Mouse (Mus musculus) midbrain, embryonic 16.5 days (tissue): Measurements from ENCODE around the gene Rab31. TPM values are rescaled to one million over a fixed set of nuclear protein-coding genes. Genes with fewer than 3 reads are reported as not detected.

Source experiments
- ATAC-seq: fragments of 200-750 bp; cut with Nextera tagmentation; 2 replicates; pipeline ENCODE4 v1.8.0; 2017; ENCODE audit warnings: moderate TSS enrichment
- H3K27ac ChIP-seq: fragments of 300-500 bp; sonication (generic); 2 replicates; pipeline ENCODE4 v1.5.1; 2014; ENCODE audit warnings: mild to moderate bottlenecking, low read length, mixed read lengths
- H3K27me3 ChIP-seq: fragments of 300-500 bp; sonication (generic); 2 replicates; pipeline ENCODE4 v1.6.1; 2014; ENCODE audit warnings: low read depth, low read length, mixed read lengths; ENCODE audit not compliant: control insufficient read depth, insufficient read depth
- H3K36me3 ChIP-seq: fragments of 300-500 bp; sonication (generic); 2 replicates; pipeline ENCODE4 v1.6.1; 2014; ENCODE audit warnings: mild to moderate bottlenecking, low read length, moderate library complexity, mixed read lengths; ENCODE audit not compliant: control insufficient read depth, insufficient read depth
- H3K4me1 ChIP-seq: fragments of 300-500 bp; sonication (generic); 2 replicates; pipeline ENCODE4 v1.6.1; 2014; ENCODE audit warnings: mild to moderate bottlenecking, low read length, mixed read lengths; ENCODE audit not compliant: control insufficient read depth, insufficient read depth
- H3K4me2 ChIP-seq: fragments of 300-500 bp; sonication (generic); 2 replicates; pipeline ENCODE4 v1.6.1; 2014; ENCODE audit warnings: mild to moderate bottlenecking, low read length, mixed read lengths
- H3K4me3 ChIP-seq: fragments of 300-500 bp; sonication (generic); 2 replicates; pipeline ENCODE4 v1.5.1; 2014; ENCODE audit warnings: low read depth, mild to moderate bottlenecking, low read length, moderate library complexity, mixed read lengths
- H3K9ac ChIP-seq: fragments of 300-500 bp; sonication (generic); 2 replicates; pipeline ENCODE4 v1.6.1; 2014; ENCODE audit warnings: low read depth, low read length, mixed read lengths
- H3K9me3 ChIP-seq: fragments of 300-500 bp; sonication (generic); replicated peaks from 2 replicates; pipeline ENCODE4 v1.6.1; 2014; ENCODE audit warnings: mild to moderate bottlenecking, low read length, mixed read lengths; ENCODE audit not compliant: control insufficient read depth, poor library complexity, severe bottlenecking
- WGBS: fragments of 180-500 bp; shearing (Covaris S2); extraction: QIAGEN DNeasy Blood & Tissue Kit; methylation state at CpG from one replicate; pipeline ENCODE4 v1.1.7; 2014; 5-methylcytosine and 5-hydroxymethylcytosine counted together
- polyA plus RNA-seq: library from polyadenylated mRNA; unstranded; fragments of >200 nt; fragmentation: Nextera tagmentation; extraction: Ambion mirVana; gene quantifications from 2 replicates; pipeline ENCODE4 v1.2.1, GENCODE M21; 2015

Rab31 gene
- 79.4 and 86.0 TPM in 2 replicates for polyA plus RNA-seq

DNA sequence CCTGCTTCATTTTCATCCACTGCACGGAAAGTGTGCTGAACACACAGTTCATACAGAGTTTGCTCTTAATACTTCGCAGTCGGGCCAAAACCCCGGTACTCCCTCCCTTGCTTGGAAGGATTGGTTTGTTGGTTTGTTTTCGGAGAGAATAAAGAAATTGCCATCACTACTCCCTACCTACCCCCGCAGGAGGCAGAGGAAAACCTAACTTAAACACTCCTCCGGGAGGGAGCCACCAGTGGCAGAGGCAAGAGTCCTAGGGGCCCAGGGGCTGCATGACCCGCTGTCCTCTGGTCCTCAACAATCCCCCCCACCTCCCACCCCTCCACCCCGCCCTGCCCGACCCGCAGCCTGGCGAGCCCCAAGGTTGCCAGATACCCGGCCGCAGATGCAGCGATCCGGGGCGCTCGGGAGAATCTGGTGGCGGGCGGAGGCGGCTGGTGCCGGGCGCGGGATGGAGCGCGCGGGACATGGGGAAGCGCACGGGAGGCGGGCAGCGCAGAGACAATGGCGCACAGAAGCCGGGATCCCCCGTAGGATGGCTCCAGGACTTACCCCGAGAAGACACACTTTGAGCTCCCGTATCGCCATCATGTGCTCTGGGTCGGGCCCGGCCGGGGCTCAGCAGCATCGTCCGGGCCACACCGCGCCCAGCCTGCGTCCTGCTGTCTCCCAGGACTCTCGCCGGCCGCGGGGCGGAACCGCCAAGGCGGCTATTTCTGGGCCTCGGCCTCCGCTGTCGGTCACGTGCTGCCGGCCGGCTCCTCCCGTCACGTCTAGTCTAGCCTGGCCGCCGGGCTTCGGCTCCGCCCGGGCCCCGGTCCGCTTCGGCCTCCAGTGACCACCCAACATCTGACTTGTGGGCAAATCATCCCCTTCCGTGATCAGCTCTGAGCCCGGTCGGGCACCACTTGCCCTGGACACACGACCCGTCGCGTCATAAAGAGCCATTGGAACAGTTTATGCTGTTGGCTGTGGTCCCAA, at the start of gene Rab31:
Gene Rab31 (minus strand): TSS at position 802 of the 984 bp plus-strand sequence.
- Histone ChIP-seq H3K4me3 (peak within 1 kb of the TSS; percentile 79), H3K4me1 (peaks cover 39% of the 10 kb centered on the region), H3K9ac (peak within 1 kb of the TSS; percentile 93), H3K4me2 (peak within 1 kb of the TSS; percentile 68), H3K27me3 (no peaks in the 10 kb centered on the region; the same call in 1 of the 2 replicates), H3K9me3 (no peaks in the 10 kb centered on the region), H3K27ac (peak within 1 kb of the TSS; percentile 76), H3K36me3 (no peaks in the 10 kb centered on the region)
- ATAC-seq, result peak; percentile 80
- under 1% methylated on average over 74 of the region's 75 CpGs for WGBS

- Histone ChIP-seq H3K27ac (no peak overlapping the region), H3K4me1 (no peaks in the 10 kb centered on the region), H3K9me3 (no peaks in the 10 kb centered on the region), H3K36me3 (peaks cover 24% of the 10 kb centered on the region), H3K27me3 (no peaks in the 10 kb centered on the region), H3K4me3 (no peak overlapping the region), H3K4me2 (no peak overlapping the region), H3K9ac (no peak overlapping the region)
- ATAC-seq, result no peak
- 73% methylated on average over 5 of the region's 5 CpGs for WGBS
Observed at GRCm38 (mm10) chr17:65820197-65820596, 47.6 kb upstream of the Rab31 start.

GRCm38 (mm10) chr17:65813763-65814162, 41.2 kb upstream of the Rab31 start:
- no peak overlapping the region for H3K27ac ChIP-seq
- no peak overlapping the region for H3K4me3 ChIP-seq
- no peaks in the 10 kb centered on the region for H3K9me3 ChIP-seq
- H3K4me1 ChIP-seq, result no peaks in the 10 kb centered on the region
- ATAC-seq, result no peak
- WGBS, result 97% methylated on average over 8 of the region's 8 CpGs
- no peak overlapping the region for H3K4me2 ChIP-seq
- H3K27me3 ChIP-seq, result no peaks in the 10 kb centered on the region
- no peak overlapping the region for H3K9ac ChIP-seq
- H3K36me3 ChIP-seq, result peaks cover 43% of the 10 kb centered on the region

GRCm38 (mm10) chr17:65811032-65811431, 38.5 kb upstream of the Rab31 start:
- Histone ChIP-seq H3K4me3 (no peak overlapping the region), H3K36me3 (peaks cover 28% of the 10 kb centered on the region), H3K4me1 (no peaks in the 10 kb centered on the region), H3K9me3 (no peaks in the 10 kb centered on the region), H3K9ac (no peak overlapping the region), H3K27ac (no peak overlapping the region), H3K27me3 (no peaks in the 10 kb centered on the region), H3K4me2 (no peak overlapping the region)
- 94% methylated on average over 5 of the region's 5 CpGs for WGBS
- no peak for ATAC-seq

GRCm38 (mm10) chr17:65806416-65806815, 33.9 kb upstream of the Rab31 start:
- no peak overlapping the region for H3K4me3 ChIP-seq
- H3K4me2 ChIP-seq, result no peak overlapping the region
- H3K36me3 ChIP-seq, result peaks cover 6% of the 10 kb centered on the region; the same call in 1 of the 2 replicates
- no peak overlapping the region for H3K27ac ChIP-seq
- peaks cover 4% of the 10 kb centered on the region; the same call in 1 of the 2 replicates for H3K4me1 ChIP-seq
- no peaks in the 10 kb centered on the region for H3K27me3 ChIP-seq
- H3K9ac ChIP-seq, result no peak overlapping the region
- H3K9me3 ChIP-seq, result no peaks in the 10 kb centered on the region
- WGBS, result 86% methylated on average over 2 of the region's 2 CpGs
- no peak; the same call in 1 of the 2 replicates for ATAC-seq

DNA sequence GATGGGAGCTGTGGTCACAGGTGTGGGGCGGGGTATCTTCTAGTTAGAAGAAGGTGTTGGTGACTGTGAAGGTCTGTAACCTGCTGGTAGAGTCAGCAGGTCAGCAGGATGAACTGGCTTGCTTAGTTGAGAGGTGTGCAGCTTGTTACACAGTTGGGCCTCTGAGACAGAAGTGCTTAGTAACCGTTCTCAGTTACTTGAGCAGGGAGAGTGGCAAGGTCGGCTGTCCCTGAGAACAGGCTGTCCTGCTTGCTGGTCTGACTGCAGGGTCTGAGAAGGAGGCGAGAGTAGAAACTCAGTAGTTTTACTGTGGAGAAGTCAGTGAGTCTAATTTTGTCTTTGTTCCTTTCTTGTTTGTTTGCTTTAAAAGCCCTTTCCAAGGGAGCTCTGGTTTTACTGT, 33.4 kb upstream of the Rab31 start:
- Histone ChIP-seq H3K36me3 (peaks cover 4% of the 10 kb centered on the region; the same call in 1 of the 2 replicates), H3K4me1 (peaks cover 4% of the 10 kb centered on the region; the same call in 1 of the 2 replicates), H3K9me3 (no peaks in the 10 kb centered on the region), H3K4me3 (no peak overlapping the region), H3K9ac (no peak overlapping the region), H3K4me2 (no peak overlapping the region), H3K27ac (no peak overlapping the region), H3K27me3 (no peaks in the 10 kb centered on the region)
- WGBS, result 82% methylated on average over 4 of the region's 4 CpGs
- ATAC-seq, result no peak

- no peak for ATAC-seq
Observed at GRCm38 (mm10) chr17:65802026-65802425, 29.5 kb upstream of the Rab31 start.

GRCm38 (mm10) chr17:65800451-65800850, 27.9 kb upstream of the Rab31 start:
- Histone ChIP-seq H3K9ac (no peak overlapping the region), H3K27ac (no peak overlapping the region), H3K4me3 (no peak overlapping the region), H3K4me2 (no peak overlapping the region), H3K36me3 (peaks cover 2% of the 10 kb centered on the region; the same call in 1 of the 2 replicates), H3K4me1 (peaks cover 7% of the 10 kb centered on the region), H3K27me3 (no peaks in the 10 kb centered on the region), H3K9me3 (no peaks in the 10 kb centered on the region)
- ATAC-seq, result no peak
- 88% methylated on average over 6 of the region's 6 CpGs for WGBS

More at GRCm38 (mm10) chr17:65802026-65802425, 29.5 kb upstream of the Rab31 start:
- H3K36me3 ChIP-seq, result peaks cover 2% of the 10 kb centered on the region; the same call in 1 of the 2 replicates
- no peaks in the 10 kb centered on the region for H3K27me3 ChIP-seq
- H3K9me3 ChIP-seq, result no peaks in the 10 kb centered on the region
- peaks cover 7% of the 10 kb centered on the region for H3K4me1 ChIP-seq
- 82% methylated on average over 4 of the region's 4 CpGs for whole genome bisulfite sequencing
- H3K4me3 ChIP-seq, result no peak overlapping the region
- no peak overlapping the region for H3K4me2 ChIP-seq
- no peak overlapping the region for H3K27ac ChIP-seq
- H3K9ac ChIP-seq, result no peak overlapping the region

GRCm38 (mm10) chr17:65799353-65799752, 26.8 kb upstream of the Rab31 start:
- 89% methylated on average over 1 of the region's 1 CpGs for WGBS
- Histone ChIP-seq H3K27me3 (no peaks in the 10 kb centered on the region), H3K9ac (no peak overlapping the region), H3K27ac (no peak overlapping the region), H3K4me2 (no peak overlapping the region), H3K4me1 (peaks cover 7% of the 10 kb centered on the region), H3K4me3 (no peak overlapping the region), H3K36me3 (no peaks in the 10 kb centered on the region), H3K9me3 (no peaks in the 10 kb centered on the region)
- no peak for ATAC-seq
